Mouse (Mus musculus) layer of hippocampus, adult 2 months (tissue): Measurements from ENCODE around the gene Rnase2a. TPM values are rescaled to one million over a fixed set of nuclear protein-coding genes. Genes with fewer than 3 reads are reported as not detected.
"Not testable (repeated sequence)": the region's sequence is repeated elsewhere in the genome, so short reads cannot be mapped to it uniquely, and the experiment has no call there.

Experiments used
- DNase-seq, 2 experiments: peaks; one replicate each; pipeline ENCODE4 v3.0.0; 2022; ENCODE audit warnings: low spot score in 2 of 2
- H3K27ac ChIP-seq: fragments of 200-600 bp; 2 replicates; pipeline ENCODE4 v1.8.1; 2022
- H3K4me3 ChIP-seq: fragments of 200-600 bp; 2 replicates; pipeline ENCODE4 v1.8.1; 2022; ENCODE audit warnings: mild to moderate bottlenecking
- CTCF ChIP-seq: fragments of 200-600 bp; conservative IDR thresholded peaks from 2 replicates; pipeline ENCODE4 v1.8.1; 2022; ENCODE audit warnings: antibody characterized with exemption, mild to moderate bottlenecking, moderate library complexity
- long read RNA-seq, 2 experiments: library from polyadenylated mRNA; stranded (forward); transcript quantifications; one replicate each; pipeline ENCODE4 v2.0.0; 2021; ENCODE audit warnings: borderline mapping rate in 2 of 2
- total RNA-seq, 2 experiments: library from RNA; stranded (reverse); gene quantifications; 2 replicates each; pipeline ENCODE4 v1.2.3; 2021

Rnase2a gene
- total RNA-seq: not detected
- long read RNA-seq, experiment 1: 0 reads
- long read RNA-seq, experiment 2: 0 reads

DNA sequence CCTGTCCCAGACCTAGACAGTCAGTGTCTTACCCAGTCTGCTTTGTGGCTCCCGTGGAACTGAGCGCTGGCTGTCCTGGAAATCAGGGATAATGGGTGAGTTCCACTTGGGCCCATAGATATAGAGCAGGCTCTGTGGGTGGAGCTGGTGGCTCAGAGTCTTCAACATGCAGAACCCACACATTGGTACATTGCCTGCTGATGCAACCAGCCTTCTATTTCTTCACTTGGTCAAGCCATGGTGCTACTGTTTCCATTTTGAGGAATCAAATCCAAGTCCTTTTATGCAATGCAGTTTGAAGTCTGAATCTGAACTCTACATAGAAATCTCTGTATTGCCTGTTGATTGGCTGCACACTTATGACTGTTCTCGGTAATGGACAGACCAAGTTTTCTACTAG, at the start of gene Rnase2a:
Rnase2a (minus strand) TSS at position 72 of the 400 bp plus-strand sequence.
- no peak for TF ChIP-seq CTCF
- H3K4me3 ChIP-seq: no peak within 1 kb of the TSS
- no peak for DNase-seq
- no peak within 1 kb of the TSS for H3K27ac ChIP-seq

DNA sequence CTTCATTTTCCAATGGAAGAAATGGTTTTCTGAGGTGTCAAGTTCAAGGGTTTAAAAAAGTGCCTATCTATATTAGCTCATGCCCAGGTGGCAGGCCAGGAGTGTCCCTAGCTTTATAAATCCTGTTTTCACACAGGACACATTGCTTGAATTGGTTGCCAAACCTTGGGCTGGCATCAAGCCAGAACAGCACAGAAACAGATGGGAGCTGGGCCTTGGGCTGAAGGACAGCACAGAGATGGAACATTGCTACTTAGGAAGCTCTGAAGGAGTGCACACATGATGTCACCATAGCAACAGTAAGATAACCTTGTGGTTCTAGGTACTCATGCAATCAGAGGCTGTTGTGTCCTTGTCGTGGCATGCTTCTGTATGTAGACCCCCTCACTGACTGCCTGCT, 35.6 kb upstream of the Rnase2a start:
- Histone ChIP-seq H3K4me3 (no peak overlapping the region), H3K27ac (no peak overlapping the region)
- DNase-seq: no peak
- no peak for TF ChIP-seq CTCF

DNA sequence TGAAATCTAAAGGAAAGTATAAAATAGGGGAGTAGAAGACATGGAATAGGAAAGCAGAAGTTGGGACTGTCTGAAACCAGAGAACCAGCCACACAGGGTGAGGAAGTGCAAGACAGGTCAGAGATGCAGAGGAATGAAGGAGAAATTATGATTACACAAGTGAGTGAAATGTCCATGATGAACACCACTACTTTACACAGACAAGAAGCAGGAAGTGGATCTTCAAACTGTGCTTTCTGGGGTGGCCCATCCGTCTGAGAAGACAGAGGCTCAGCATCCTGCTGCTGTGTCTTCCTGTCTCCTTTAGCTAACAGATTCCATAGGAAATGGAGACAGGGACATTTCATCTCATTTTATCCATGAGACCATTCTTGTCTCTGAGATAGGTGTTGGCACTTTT, 22.6 kb upstream of the Rnase2a start:
- H3K27ac ChIP-seq, H3K4me3 ChIP-seq, DNase-seq: not testable (repeated sequence)

DNA sequence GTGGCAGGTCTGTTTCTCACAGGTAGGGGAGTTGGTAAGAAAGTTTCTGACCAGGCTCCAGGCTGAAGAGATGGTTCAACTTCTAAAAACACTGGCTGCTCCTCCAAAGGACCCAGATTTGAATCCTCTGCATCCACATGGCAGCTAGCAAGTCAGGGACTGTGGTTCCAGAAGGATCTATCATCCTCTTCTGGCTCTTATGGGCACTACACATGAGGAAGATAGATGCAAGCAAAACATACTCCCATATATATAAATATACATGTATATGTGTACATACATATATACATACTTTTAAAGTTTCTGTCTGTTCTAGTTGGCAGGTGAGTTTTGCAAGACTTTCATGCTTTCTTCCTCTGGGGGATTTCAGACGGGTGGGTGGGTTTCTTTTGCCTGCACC, 12.8 kb upstream of the Rnase2a start:
- no peak overlapping the region for H3K27ac ChIP-seq
- peak; percentile 63 for TF ChIP-seq CTCF
- DNase-seq: no peak
- H3K4me3 ChIP-seq: no peak overlapping the region

DNA sequence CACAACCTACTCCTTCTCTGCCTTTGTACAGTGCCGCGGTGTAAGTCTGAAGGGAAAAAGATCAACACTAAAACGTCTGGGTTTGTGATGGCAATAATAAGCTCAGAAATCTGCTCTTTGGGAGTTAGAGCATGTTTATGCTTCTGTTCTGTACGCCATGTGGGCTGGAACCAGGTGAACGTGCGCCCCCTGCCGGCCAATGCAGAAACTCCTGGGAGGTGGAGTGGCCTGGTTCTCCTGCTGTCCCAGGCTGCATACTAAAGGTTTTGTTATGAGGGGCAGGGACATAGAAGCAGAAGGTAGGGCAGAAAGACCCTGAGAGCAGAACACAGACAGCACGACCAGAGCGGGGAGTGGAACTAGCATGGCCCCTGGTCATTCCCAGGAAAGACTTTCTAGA, 10.2 kb upstream of the Rnase2a start:
- peak; percentile 67 to 89 for DNase-seq
- Histone ChIP-seq H3K4me3 (no peak overlapping the region), H3K27ac (no peak overlapping the region)

DNA sequence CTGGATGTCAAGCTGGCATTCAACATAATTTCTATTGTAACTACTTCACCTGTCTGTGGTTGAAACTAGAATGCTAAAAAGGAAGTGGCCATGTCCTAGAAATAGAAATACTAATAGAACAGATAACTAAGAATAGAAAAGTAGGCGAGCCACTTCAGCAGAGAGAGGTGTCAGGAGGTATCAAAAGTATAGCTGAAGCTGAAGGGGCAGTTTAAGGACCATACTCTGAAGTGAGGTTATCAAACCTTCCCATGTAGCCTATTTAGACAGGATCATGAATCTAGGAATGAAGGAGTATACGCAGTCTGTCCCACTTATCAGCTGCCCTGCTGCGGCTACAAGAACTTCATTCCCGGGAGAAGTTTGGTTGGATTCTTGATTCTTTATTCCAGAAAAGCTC, 9.8 kb upstream of the Rnase2a start:
- Histone ChIP-seq H3K4me3 (no peak overlapping the region), H3K27ac (no peak overlapping the region)
- TF ChIP-seq CTCF: no peak
- no peak for DNase-seq

More for the DNA sequence above, 10.2 kb upstream of the Rnase2a start:
- peak; percentile 85 for TF ChIP-seq CTCF

DNA sequence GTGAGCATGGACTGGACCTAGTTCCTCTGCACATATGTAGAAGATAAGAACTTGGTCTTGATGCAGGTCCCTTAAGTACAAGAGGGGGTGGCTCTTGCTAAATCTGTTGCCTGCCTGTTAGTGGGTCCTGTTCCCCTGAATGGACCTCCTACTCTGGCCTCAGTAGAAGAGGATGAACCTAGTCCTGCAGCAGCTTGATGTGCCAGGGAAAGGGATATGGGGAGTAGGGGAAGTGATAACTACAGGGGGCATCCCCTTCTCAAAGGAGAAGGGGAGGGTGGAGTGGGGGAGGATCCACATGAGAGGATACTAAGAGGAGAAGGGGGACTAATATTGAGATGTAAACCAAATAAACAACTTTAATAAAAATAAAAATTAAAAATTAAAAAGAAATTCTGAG, 6.5 kb upstream of the Rnase2a start:
- Histone ChIP-seq H3K4me3 (no peak overlapping the region), H3K27ac (no peak overlapping the region)
- no peak for TF ChIP-seq CTCF
- DNase-seq: no peak

DNA sequence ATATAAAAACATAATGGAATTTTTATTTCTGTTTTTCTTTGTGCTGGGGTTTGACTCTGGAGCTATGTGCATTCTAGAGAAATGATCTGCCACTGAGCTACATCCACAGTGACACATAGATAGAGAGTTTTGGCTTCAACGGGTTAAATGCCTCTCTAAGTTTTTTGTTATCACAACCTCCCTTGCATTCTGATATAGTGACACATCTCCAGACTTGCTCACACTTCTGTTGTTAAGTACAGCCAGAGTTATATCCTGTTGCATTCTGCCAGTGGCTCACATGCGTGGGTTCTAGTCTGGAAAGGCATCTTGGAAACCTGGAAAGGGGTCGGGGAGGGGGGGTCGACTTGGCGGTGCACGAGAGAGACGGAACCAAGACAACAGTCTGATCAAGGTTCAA, 3.8 kb upstream of the Rnase2a start:
- no peak overlapping the region for H3K27ac ChIP-seq
- TF ChIP-seq CTCF: no peak
- no peak for DNase-seq
- H3K4me3 ChIP-seq: no peak overlapping the region

DNA sequence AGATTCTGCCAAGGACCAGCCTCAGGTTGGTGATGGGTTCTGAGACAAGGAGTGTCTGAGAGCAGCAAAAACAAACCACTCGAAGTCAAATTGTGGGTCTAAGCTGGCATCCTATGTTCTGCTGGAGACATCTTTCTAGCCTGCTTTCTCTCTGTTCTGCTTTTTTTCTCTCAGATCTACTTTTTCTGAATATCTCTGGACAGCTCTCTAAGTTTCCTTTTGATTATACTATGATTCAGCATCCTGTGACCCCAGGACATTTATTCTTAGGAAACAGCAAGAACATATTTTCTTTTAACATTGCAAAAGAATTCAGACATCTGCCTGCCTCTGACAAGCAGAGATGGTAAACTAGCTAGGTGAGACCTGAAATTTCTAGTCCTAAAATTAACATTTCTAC, 2.3 kb downstream of the Rnase2a start:
- TF ChIP-seq CTCF: no peak
- Histone ChIP-seq H3K27ac (no peak overlapping the region), H3K4me3 (no peak overlapping the region)
- no peak for DNase-seq

DNA sequence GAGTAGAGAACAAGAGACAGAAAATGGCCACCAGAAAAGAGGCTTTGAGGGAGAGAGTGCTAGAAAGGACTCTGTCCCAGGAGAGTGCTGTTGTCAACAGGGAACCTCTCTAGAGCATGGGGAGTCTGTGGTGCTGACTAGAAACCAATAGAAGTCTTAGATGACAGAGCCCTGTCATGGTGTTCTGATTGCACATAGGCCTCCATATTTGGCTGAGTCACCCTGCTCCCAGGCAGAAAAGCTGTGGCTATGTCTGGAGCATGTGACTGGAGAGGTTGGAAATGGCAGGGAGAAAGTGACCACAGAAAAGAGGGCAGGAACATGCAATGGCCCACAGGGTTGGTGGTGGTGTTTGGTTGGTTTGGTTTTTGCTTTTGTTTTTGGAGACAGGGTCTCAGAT, 3.7 kb downstream of the Rnase2a start:
- H3K27ac ChIP-seq, DNase-seq: not testable (repeated sequence)

DNA sequence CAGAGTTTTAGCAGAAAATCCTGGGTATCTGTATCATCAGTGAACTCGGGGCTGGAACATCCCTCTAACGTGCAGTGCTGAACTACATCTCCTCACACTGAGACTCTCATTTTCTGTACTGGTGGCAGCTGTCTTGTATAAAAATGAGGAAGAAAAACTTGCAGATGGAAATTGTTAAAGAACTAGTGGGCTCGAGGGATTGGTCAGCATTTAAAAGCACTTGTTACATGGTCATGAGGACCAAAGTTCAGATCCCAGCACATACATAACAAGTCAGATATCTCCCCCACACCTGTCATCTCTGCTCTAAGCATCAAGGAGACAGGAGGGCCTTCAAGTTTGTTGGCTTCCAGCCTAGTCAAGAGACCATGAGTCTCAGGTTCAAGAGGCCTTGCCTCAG, 5.6 kb downstream of the Rnase2a start:
- TF ChIP-seq CTCF: no peak
- no peak overlapping the region for H3K27ac ChIP-seq
- H3K4me3 ChIP-seq: no peak overlapping the region

More for the DNA sequence above, 3.7 kb downstream of the Rnase2a start:
- H3K4me3 ChIP-seq: not testable (repeated sequence)

DNA sequence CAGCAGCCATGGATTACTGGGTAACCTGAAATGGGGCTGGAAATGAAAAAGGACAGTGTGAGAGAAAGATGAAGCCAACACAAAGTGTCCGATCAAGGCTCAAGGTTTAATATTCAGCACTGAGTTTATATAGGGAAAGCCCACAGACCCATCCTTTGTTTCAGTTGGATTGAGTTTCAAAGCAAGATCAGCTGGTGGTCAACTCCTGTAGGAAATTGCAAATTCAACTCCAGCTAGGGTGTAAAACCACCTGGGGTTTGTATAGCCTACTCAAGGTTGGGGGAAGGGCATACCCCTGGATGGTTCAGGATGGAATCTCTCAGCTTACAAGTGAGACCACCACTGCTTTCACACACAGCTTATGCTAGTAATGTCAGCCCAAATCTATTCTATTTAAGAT, 8.2 kb downstream of the Rnase2a start:
- no peak for DNase-seq
- Histone ChIP-seq H3K27ac (no peak overlapping the region), H3K4me3 (no peak overlapping the region)
- no peak for TF ChIP-seq CTCF

More for the DNA sequence above, 5.6 kb downstream of the Rnase2a start:
- DNase-seq: no peak

DNA sequence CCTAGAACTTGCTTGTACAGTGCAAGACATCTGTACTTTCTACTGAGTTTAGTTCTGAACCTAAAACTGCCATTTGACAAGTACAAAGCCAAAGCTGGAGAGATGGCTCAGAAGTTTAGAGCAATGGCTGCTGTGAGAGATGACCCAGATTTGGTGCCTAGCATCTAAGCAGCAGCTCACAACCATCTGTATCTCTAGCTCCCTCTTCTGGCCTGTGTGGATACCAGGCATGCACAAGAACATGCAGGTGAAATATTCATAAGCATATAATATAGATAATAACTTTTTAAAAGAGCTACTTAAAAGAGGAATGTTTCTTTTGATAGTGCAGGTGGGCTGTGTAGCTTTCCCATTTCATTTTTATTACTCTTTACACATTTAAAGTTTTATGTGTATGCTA, 15.0 kb downstream of the Rnase2a start:
- peak; percentile 65 to 66 for DNase-seq
- H3K4me3 ChIP-seq: no peak overlapping the region
- TF ChIP-seq CTCF: peak; percentile 94
- no peak overlapping the region for H3K27ac ChIP-seq

DNA sequence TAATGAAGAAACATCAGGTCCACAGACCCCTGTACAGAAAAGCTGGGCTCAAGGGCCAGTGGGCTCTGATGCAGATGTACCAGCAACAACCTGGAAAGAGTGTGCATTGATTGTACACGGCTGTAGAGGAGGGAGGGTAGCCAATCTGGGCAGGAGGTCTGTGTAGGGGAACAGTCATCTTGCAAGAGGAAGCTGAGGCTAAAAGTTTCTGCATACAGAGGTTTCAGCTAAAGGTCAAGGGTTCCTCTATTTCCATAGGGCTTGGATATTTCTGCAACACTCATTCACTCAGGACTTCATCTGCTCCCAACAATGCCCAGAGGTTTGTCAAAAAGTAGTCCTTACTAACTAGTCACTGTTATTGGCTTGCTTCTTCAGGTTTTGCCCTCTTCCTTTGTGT, 18.4 kb downstream of the Rnase2a start:
- H3K27ac ChIP-seq, DNase-seq, H3K4me3 ChIP-seq: not testable (repeated sequence)

DNA sequence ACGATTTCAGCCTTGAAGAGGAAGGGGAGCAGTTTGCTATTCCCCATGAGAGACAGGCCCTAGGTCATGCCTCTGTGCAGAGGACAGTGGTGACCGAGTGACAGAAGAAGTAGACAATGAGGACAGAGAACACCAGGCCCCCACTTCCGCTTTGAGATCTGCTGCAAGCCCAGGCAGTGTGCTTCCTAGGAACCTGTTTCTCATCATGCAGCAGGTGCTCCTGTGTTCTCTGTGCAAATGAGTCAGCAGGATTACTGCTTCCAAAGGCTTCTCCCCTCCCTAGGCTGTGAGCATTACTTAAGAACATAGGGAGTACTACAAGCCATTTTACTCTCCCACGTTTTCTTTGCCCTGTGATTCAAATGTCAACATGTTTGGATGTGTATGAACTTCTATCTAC, 26.3 kb downstream of the Rnase2a start:
- not testable (repeated sequence) for H3K27ac ChIP-seq, DNase-seq, H3K4me3 ChIP-seq

DNA sequence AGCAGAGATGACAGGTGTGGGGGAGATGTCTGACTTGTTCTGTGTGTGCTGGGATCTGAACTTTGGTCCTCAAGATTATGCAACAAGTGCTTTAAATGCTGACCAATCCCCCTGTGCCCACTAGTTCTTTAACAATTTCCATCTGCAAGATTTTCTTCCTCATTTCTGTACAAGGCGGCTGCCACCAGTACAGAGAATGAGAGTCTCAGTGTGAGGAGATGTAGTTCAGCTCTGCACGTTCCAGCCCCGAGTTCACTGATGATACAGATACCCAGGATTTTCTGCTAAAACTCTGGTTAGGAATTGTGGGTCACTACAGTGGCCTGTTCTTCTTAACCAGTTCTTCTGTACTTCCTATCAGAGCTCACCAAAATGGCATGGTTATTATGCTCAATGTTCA, 35.8 kb downstream of the Rnase2a start:
- DNase-seq: not testable (repeated sequence)

More for the DNA sequence above, 35.8 kb downstream of the Rnase2a start:
- H3K27ac ChIP-seq, H3K4me3 ChIP-seq: not testable (repeated sequence)
